Mouse (Mus musculus) midbrain, embryonic 14.5 days (tissue): ENCODE results near the gene Syt6. TPM values are rescaled to one million over a fixed set of nuclear protein-coding genes. Genes with fewer than 3 reads are reported as not detected.

Source experiments
- ATAC-seq: fragments of 200-750 bp; cut with Nextera tagmentation; 2 replicates; pipeline ENCODE4 v1.8.0; 2017; ENCODE audit warnings: moderate number of reproducible peaks, moderate library complexity; ENCODE audit not compliant: low FRiP score, low TSS enrichment
- DNase-seq: peaks from one replicate; pipeline ENCODE4 v3.0.0-alpha.2; 2015
- H3K27ac ChIP-seq: fragments of 300-500 bp; sonication (generic); replicated peaks from 2 replicates; pipeline ENCODE4 v1.5.1; 2014; ENCODE audit warnings: mild to moderate bottlenecking, low read depth, low read length, moderate library complexity
- H3K27me3 ChIP-seq: fragments of 300-500 bp; sonication (generic); 2 replicates; pipeline ENCODE4 v1.6.1; 2014; ENCODE audit warnings: low read length, control low read depth, mixed read lengths; ENCODE audit not compliant: control insufficient read depth, insufficient read depth
- H3K36me3 ChIP-seq: fragments of 300-500 bp; sonication (generic); 2 replicates; pipeline ENCODE4 v1.6.1; 2014; ENCODE audit warnings: low read length, control low read depth; ENCODE audit not compliant: control insufficient read depth, insufficient read depth
- H3K4me1 ChIP-seq: fragments of 300-500 bp; sonication (generic); 2 replicates; pipeline ENCODE4 v1.6.1; 2014; ENCODE audit warnings: mild to moderate bottlenecking, antibody characterized with exemption, low read length, control low read depth; ENCODE audit not compliant: control insufficient read depth, insufficient read depth
- H3K4me2 ChIP-seq: fragments of 300-500 bp; sonication (generic); 2 replicates; pipeline ENCODE4 v1.6.1; 2014; ENCODE audit warnings: mild to moderate bottlenecking, low read length, moderate library complexity
- H3K4me3 ChIP-seq: fragments of 300-500 bp; sonication (generic); replicated peaks from 2 replicates; pipeline ENCODE4 v1.5.1; 2014; ENCODE audit warnings: low read depth, low read length
- H3K9ac ChIP-seq: fragments of 300-500 bp; sonication (generic); replicated peaks from 2 replicates; pipeline ENCODE4 v1.6.1; 2014; ENCODE audit warnings: mild to moderate bottlenecking, low read length, moderate library complexity
- H3K9me3 ChIP-seq: fragments of 300-500 bp; sonication (generic); 2 replicates; pipeline ENCODE4 v1.6.1; 2016; ENCODE audit warnings: low read length, control low read depth, mixed read lengths; ENCODE audit not compliant: control insufficient read depth
- WGBS: fragments of 180-500 bp; shearing (Covaris S2); extraction: QIAGEN DNeasy Blood & Tissue Kit; methylation state at CpG from one replicate; pipeline ENCODE4 v1.1.7; 2014; 5-methylcytosine and 5-hydroxymethylcytosine counted together
- polyA plus RNA-seq: library from polyadenylated mRNA; unstranded; fragments of >200 nt; fragmentation: Nextera tagmentation; extraction: Ambion mirVana; gene quantifications from 2 replicates; pipeline ENCODE4 v1.2.1, GENCODE M21; 2014

The Syt6 gene
- polyA plus RNA-seq, 1 experiment from 2014 or later, result 21.1 TPM

- DNase-seq (no peak), ATAC-seq (no peak)
- no peak overlapping the region for H3K4me3 ChIP-seq
- no peaks in the 10 kb centered on the region for H3K27me3 ChIP-seq
- no peak overlapping the region for H3K4me2 ChIP-seq
- H3K27ac ChIP-seq, result no peak overlapping the region
- H3K9me3 ChIP-seq, result no peaks in the 10 kb centered on the region
- no peak overlapping the region for H3K9ac ChIP-seq
- no peaks in the 10 kb centered on the region for H3K4me1 ChIP-seq
- WGBS, result 76% methylated on average over 5 of the region's 5 CpGs
- no peaks in the 10 kb centered on the region for H3K36me3 ChIP-seq
Measured at GRCm38 (mm10) chr3:103589636-103590035, 14.6 kb downstream of the Syt6 start.

DNA sequence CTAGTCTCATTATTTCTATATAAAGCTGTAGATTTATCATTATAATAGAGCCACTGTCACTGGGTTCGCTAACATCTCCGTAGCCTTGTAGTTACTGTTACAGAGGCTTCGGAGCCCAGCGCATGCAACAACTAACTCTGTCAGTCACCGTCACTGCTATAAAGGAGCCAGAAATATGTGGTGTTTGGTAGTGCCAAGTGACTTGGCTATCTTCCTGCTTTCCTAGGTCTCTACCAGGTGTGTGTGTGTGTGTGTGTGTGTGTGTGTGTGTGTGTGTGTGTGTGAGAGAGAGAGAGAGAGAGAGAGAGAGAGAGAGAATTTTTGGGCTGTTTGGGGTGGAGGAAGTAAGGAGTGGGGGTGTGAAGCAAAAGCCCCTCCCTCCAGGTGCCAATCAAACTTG, 17.6 kb downstream of the Syt6 start:
- no peaks in the 10 kb centered on the region for H3K27me3 ChIP-seq
- DNase-seq, result no peak
- H3K36me3 ChIP-seq, result no peaks in the 10 kb centered on the region
- H3K9me3 ChIP-seq, result no peaks in the 10 kb centered on the region
- H3K4me3 ChIP-seq, result no peak overlapping the region
- WGBS, result 93% methylated on average over 5 of the region's 5 CpGs
- H3K4me2 ChIP-seq, result no peak overlapping the region
- no peak overlapping the region for H3K27ac ChIP-seq
- no peak overlapping the region for H3K9ac ChIP-seq
- H3K4me1 ChIP-seq, result no peaks in the 10 kb centered on the region
- no peak for ATAC-seq

DNA sequence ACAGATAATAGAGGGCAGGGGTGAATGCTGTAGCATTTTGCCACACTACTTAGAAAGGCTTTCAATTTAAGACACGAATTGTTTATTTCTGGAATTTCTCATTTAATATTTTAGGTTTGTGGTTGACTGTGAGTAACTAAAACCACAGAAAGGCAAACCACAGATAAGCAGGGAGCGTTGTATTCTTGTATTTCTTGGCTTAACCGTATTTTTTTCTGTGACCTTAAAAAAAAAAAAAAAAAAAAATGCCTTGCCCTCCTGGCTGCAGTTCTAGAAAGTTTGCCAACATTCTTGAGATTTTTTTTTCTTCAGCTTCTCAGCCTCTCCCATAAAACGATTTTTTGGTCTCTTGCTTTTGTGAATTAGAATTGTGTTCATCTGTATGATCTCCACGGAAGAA, 18.6 kb downstream of the Syt6 start:
- Histone ChIP-seq H3K9me3 (no peaks in the 10 kb centered on the region), H3K4me2 (no peak overlapping the region), H3K4me3 (no peak overlapping the region), H3K9ac (no peak overlapping the region), H3K27ac (no peak overlapping the region), H3K36me3 (no peaks in the 10 kb centered on the region), H3K4me1 (no peaks in the 10 kb centered on the region), H3K27me3 (no peaks in the 10 kb centered on the region)
- ATAC-seq (no peak), DNase-seq (no peak)
- WGBS, result 84% methylated on average over 5 of the region's 5 CpGs

GRCm38 (mm10) chr3:103595271-103595810, 20.3 kb downstream of the Syt6 start:
- H3K4me3 ChIP-seq, result no peak overlapping the region
- 80% methylated on average over 7 of the region's 7 CpGs for WGBS
- no peaks in the 10 kb centered on the region for H3K36me3 ChIP-seq
- ATAC-seq (no peak), DNase-seq (no peak)
- H3K4me1 ChIP-seq, result no peaks in the 10 kb centered on the region
- H3K27me3 ChIP-seq, result no peaks in the 10 kb centered on the region
- no peaks in the 10 kb centered on the region for H3K9me3 ChIP-seq
- no peak overlapping the region for H3K4me2 ChIP-seq
- H3K27ac ChIP-seq, result no peak overlapping the region
- H3K9ac ChIP-seq, result no peak overlapping the region

- H3K4me3 ChIP-seq, result no peak overlapping the region
- no peak overlapping the region for H3K4me2 ChIP-seq
- 76% methylated on average over 4 of the region's 4 CpGs for WGBS
- no peaks in the 10 kb centered on the region for H3K9me3 ChIP-seq
- H3K9ac ChIP-seq, result no peak overlapping the region
- DNase-seq (no peak), ATAC-seq (no peak)
- H3K4me1 ChIP-seq, result no peaks in the 10 kb centered on the region
- no peak overlapping the region for H3K27ac ChIP-seq
- H3K27me3 ChIP-seq, result no peaks in the 10 kb centered on the region
- H3K36me3 ChIP-seq, result no peaks in the 10 kb centered on the region
Measured at GRCm38 (mm10) chr3:103597586-103597985, 22.6 kb downstream of the Syt6 start.

- 43% methylated on average over 7 of the region's 7 CpGs for WGBS
- no peaks in the 10 kb centered on the region for H3K36me3 ChIP-seq
- no peak overlapping the region for H3K27ac ChIP-seq
- ATAC-seq, result no peak
- no peak overlapping the region for H3K4me3 ChIP-seq
- no peaks in the 10 kb centered on the region for H3K4me1 ChIP-seq
- DNase-seq, result no peak
- H3K4me2 ChIP-seq, result no peak overlapping the region
- H3K9me3 ChIP-seq, result no peaks in the 10 kb centered on the region
- no peak overlapping the region for H3K9ac ChIP-seq
- no peaks in the 10 kb centered on the region for H3K27me3 ChIP-seq
Measured at GRCm38 (mm10) chr3:103601011-103601410, 26.0 kb downstream of the Syt6 start.

- Histone ChIP-seq H3K4me3 (no peak overlapping the region), H3K9ac (no peak overlapping the region), H3K27ac (no peak overlapping the region), H3K36me3 (no peaks in the 10 kb centered on the region), H3K4me1 (no peaks in the 10 kb centered on the region), H3K4me2 (no peak overlapping the region), H3K9me3 (no peaks in the 10 kb centered on the region), H3K27me3 (no peaks in the 10 kb centered on the region)
- ATAC-seq (no peak), DNase-seq (no peak)
- WGBS, result 77% methylated on average over 1 of the region's 1 CpGs
Measured at GRCm38 (mm10) chr3:103601561-103601960, 26.5 kb downstream of the Syt6 start.

GRCm38 (mm10) chr3:103606045-103606597, 31.1 kb downstream of the Syt6 start:
- no peak overlapping the region for H3K9ac ChIP-seq
- no peak overlapping the region for H3K27ac ChIP-seq

More at GRCm38 (mm10) chr3:103606045-103606597, 31.1 kb downstream of the Syt6 start:
- Histone ChIP-seq H3K9me3 (no peaks in the 10 kb centered on the region), H3K4me2 (no peak overlapping the region), H3K27me3 (no peaks in the 10 kb centered on the region), H3K36me3 (no peaks in the 10 kb centered on the region), H3K4me1 (no peaks in the 10 kb centered on the region), H3K4me3 (no peak overlapping the region)
- DNase-seq (no peak), ATAC-seq (no peak)
- 91% methylated on average over 6 of the region's 6 CpGs for WGBS
